Mouse (Mus musculus) inflammation-experienced regulatory T-cells, adult 6 months (primary cell): ENCODE results near the gene Fam171a1. TPM values are rescaled to one million over a fixed set of nuclear protein-coding genes. Genes with fewer than 3 reads are reported as not detected.

ENCODE experiments used
- polyA plus RNA-seq, 3 experiments: library from polyadenylated mRNA; unstranded; fragments of 100-300 nt; shearing (Covaris generic); gene quantifications; one replicate each; pipeline ENCODE4 v1.2.1; 2017

Fam171a1 gene
- polyA plus RNA-seq, 3 experiments from 2014 or later: not detected

Other genes with a start within 250 kb of the Fam171a1 start
- 10 to 100 TPM; 41.4 to 64.9 (median 64.0) TPM for gene Nmt2, start 170.0 kb downstream of the Fam171a1 start, polyA plus RNA-seq
- gene Rpp38, start 218.4 kb downstream of the Fam171a1 start, polyA plus RNA-seq: 10 to 100 TPM; 12.1 to 27.4 (median 20.1) TPM
- not detected for gene Acbd7, start 221.9 kb downstream of the Fam171a1 start, polyA plus RNA-seq